Mouse (Mus musculus): ENCODE results near the gene Zswim7.

DNA sequence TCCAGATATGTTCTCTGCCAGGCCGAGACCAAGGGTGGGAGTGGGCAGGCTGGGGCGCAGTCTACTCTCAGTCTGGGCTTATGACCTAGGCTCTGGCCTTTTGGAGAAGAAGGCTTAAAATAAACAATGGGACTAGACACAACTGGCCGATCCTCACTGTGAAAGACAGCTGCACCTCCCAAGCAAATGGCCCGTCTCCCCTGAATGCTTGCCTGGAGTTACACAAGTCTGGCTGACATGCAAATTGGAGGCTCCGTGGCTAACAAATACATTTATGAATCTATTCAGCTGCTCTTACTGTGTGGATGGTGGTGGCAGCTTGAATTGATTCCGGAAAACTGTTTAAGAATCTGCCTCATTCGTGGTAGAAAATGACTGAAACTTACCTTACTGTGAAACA lies 15.5 kb downstream of the Zswim7 start:
- TF ChIP-seq CTCF (IDR thresholded peaks at IDR 0.05; ENCODE audit: low read depth, low read length) (no peak), GATA1 (IDR thresholded peaks at IDR 0.05; ENCODE audit: borderline replicate concordance, low read length) (no peak), TAL1 (conservative IDR thresholded peaks at IDR 0.05; ENCODE audit: low read depth, low read length) (no peak)

Data from G1E (cell line).